Mouse (Mus musculus) midbrain, embryonic 10.5 days (tissue): ENCODE measurements around the gene Svs5. TPM values are rescaled to one million over a fixed set of nuclear protein-coding genes. Genes with fewer than 3 reads are reported as not detected.
A peak's percentile ranks its signal among the peaks of the same experiment; 100 is the strongest.
"Not testable (repeated sequence)": the region's sequence is repeated elsewhere in the genome, so short reads cannot be mapped to it uniquely, and the experiment has no call there.

Source experiments
- DNase-seq: peaks from one replicate; pipeline ENCODE4 v3.0.0-alpha.2; 2017; ENCODE audit warnings: low spot score
- H3K27ac ChIP-seq: fragments of 300-500 bp; sonication (generic); replicated peaks from 2 replicates; pipeline ENCODE4 v1.5.1; 2016; ENCODE audit warnings: mild to moderate bottlenecking
- H3K27me3 ChIP-seq: fragments of 300-500 bp; sonication (generic); 2 replicates; pipeline ENCODE4 v1.6.1; 2016; ENCODE audit warnings: low read depth, mild to moderate bottlenecking; ENCODE audit not compliant: poor library complexity, severe bottlenecking
- H3K36me3 ChIP-seq: fragments of 300-500 bp; sonication (generic); 2 replicates; pipeline ENCODE4 v1.6.1; 2016; ENCODE audit warnings: mild to moderate bottlenecking, moderate library complexity
- H3K4me1 ChIP-seq: fragments of 300-500 bp; sonication (generic); 2 replicates; pipeline ENCODE4 v1.6.1; 2016
- H3K4me3 ChIP-seq: fragments of 300-500 bp; sonication (generic); 2 replicates; pipeline ENCODE4 v1.5.1; 2016; ENCODE audit warnings: mild to moderate bottlenecking, moderate library complexity
- H3K9me3 ChIP-seq: fragments of 300-500 bp; sonication (generic); replicated peaks from 2 replicates; pipeline ENCODE4 v1.6.1; 2016; ENCODE audit warnings: mild to moderate bottlenecking
- WGBS: fragments of 180-500 bp; shearing (Covaris S2); methylation state at CpG from one replicate; pipeline ENCODE4 v1.1.7; 2016; 5-methylcytosine and 5-hydroxymethylcytosine counted together
- polyA plus RNA-seq: library from polyadenylated mRNA; unstranded; fragments of >200 nt; fragmentation: Nextera tagmentation; extraction: Ambion mirVana; gene quantifications from 2 replicates; pipeline ENCODE4 v1.2.1, GENCODE M21; 2016

Svs5 gene
- polyA plus RNA-seq: not detected in 2 replicates

DNA sequence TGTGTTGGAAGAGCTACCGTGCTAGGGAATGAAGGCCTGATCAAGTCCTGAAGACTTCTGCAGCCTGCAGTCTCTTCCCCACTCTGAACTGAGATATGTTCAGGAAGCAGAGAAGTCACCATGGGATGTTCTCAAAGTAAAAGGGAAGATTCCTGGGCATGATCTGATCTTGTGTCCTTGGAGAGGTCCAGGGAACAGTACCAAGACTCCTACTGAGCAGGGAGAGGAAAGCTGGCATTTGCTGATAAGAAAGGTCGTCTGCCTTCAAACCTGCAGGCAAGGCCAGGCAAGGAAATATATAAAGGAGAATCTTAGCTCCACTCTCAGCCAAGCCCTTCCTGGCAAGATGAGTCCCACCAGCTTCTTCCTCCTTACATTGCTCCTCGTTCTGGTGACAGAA is at the start of gene Svs5:
Gene Svs5 (plus strand): TSS at position 301 of the 400 bp plus-strand sequence.
- not testable (repeated sequence) for DNase-seq
- 86% methylated on average over 3 of the region's 3 CpGs for WGBS

DNA sequence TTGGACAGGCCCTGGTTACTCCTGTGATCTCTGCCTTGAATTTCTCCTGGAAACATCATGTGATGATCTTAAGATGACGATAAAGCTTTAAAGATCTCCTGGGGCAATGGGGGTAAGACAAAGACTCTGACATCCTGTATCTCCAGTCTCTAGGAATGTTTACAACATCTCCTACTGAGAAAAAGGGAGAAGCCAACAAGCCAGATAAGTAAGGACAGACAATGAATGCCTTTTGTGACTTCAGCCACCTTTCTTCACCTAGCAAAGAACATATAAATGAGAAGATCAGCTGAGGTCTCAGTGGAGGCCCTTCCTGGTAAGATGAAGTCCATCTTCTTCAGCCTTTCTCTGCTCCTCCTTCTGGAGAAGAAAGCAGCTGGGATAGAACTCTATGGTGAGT is 43.6 kb upstream of the Svs5 start, which contains the start of gene Svs3a:
Gene Svs3a (plus strand): TSS at position 301 of the 400 bp plus-strand sequence.
- not testable (repeated sequence) for H3K36me3 ChIP-seq, DNase-seq, H3K27ac ChIP-seq, H3K9me3 ChIP-seq, H3K4me1 ChIP-seq, H3K27me3 ChIP-seq, H3K4me3 ChIP-seq
- WGBS: 78% methylated on average over 1 of the region's 1 CpGs

More for the DNA sequence above, at the start of gene Svs5:
- not testable (repeated sequence) for H3K27me3 ChIP-seq, H3K36me3 ChIP-seq, H3K4me1 ChIP-seq, H3K9me3 ChIP-seq, H3K27ac ChIP-seq, H3K4me3 ChIP-seq

DNA sequence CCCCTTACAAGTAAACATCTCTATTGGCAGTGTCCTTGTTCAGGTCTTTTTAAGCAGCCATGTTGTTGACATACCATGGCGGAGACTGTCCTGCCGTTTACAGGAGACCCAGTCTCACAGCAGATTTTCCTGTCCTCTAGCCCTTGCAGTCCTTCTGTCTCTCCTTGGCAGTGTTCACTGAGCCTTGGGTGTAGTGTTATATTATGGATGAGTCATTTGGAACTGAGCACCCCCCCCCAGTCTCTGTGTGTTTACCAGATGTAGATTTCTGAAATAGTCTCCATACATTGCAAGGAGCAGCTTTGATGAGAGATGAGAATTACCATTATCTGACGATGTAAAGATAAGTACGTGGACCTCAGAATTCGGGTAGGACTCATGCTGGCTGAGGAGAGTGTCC is 19.9 kb upstream of the Svs5 start:
- Histone ChIP-seq H3K9me3 (no peaks in the 10 kb centered on the region), H3K27me3 (no peaks in the 10 kb centered on the region), H3K27ac (no peak overlapping the region), H3K4me1 (no peaks in the 10 kb centered on the region), H3K4me3 (no peak overlapping the region), H3K36me3 (no peaks in the 10 kb centered on the region)
- DNase-seq: no peak
- 89% methylated on average over 5 of the region's 5 CpGs for WGBS

DNA sequence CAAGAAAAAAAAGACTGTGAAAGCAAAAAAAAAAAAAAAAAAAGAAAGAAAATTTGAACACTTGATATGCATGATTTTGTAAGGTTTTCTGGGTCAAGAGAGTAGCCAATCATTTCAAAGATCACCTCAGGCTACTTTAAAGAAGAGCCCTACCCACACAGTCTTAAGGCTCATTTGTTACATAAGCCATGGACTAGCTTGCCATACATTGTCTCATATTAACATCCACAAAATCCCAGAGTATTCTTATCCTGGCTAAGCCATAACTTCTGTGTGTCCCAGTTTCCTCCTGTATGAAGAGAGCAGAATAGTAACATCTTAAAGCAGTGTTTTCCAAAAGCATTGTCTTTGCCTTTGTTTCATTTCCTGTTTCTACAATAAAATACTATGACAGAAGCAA is 17.1 kb upstream of the Svs5 start:
- H3K36me3 ChIP-seq, H3K9me3 ChIP-seq, DNase-seq, H3K4me1 ChIP-seq, H3K27me3 ChIP-seq, H3K4me3 ChIP-seq, H3K27ac ChIP-seq: not testable (repeated sequence)

DNA sequence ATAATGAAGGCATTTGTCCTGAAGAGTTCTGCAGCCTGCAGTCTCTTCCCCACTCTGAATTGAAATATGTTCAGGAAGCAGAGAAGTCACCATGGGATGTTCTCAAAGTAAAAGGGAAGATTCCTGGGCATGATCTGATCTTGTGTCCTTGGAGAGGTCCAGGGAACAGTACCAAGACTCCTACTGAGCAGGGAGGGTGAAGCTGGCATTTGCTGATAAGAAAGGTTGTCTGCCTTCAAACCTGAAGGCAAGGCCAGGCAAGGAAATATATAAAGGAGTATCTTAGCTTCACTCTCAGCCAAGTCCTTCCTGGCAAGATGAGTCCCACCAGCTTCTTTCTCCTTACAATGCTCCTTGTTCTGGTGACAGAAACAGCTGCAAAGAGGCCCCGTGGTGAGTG is 16.1 kb upstream of the Svs5 start, which contains the start of gene Svs6:
Gene Svs6 (plus strand): TSS at position 301 of the 400 bp plus-strand sequence.
- not testable (repeated sequence) for DNase-seq, H3K4me1 ChIP-seq, H3K9me3 ChIP-seq, H3K27me3 ChIP-seq, H3K4me3 ChIP-seq, H3K27ac ChIP-seq, H3K36me3 ChIP-seq
- 76% methylated on average over 1 of the region's 1 CpGs for WGBS

DNA sequence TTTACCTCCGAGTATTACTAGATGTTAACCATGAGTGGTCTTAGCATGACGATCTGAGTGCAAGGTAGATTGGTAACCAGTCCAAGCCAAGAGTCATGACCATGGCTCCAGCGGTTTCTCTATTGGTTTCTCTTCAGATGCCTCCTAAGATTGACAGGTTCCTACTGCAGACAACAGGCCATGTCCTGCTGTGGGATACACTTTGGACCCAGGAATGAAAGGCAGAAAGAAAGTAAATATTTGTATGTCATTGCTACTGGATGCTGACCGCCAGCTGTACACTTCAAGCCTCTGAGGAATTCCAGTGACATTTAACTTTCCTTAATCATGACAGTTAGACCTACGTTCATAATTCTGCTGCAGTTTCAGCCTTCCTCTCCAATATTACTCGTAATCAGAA is 11.6 kb upstream of the Svs5 start:
- WGBS: 90% methylated on average over 6 of the region's 6 CpGs
- no peak for DNase-seq
- no peaks in the 10 kb centered on the region for H3K36me3 ChIP-seq

DNA sequence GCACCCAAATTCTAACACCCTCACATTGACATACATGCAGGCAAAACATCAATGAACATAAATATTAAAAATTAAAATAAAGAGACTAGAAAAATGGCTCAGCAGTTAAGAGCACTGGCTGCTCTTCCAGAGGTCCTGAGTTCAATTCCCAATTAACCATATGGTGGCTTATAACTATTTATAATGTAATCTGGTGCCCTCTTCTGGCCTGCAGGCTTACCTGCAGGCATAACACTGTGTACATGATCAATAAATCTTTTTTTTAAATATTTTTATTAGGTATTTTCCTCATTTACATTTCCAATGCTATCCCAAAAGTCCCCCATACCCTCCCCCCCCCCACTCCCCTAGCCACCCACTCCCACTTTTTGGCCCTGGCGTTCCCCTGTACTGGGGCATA is 11.2 kb downstream of the Svs5 start:
- 74% methylated on average over 1 of the region's 1 CpGs for WGBS
- not testable (repeated sequence) for DNase-seq, H3K9me3 ChIP-seq

More for the DNA sequence above, 11.6 kb upstream of the Svs5 start:
- H3K27ac ChIP-seq: no peak overlapping the region
- no peaks in the 10 kb centered on the region for H3K4me1 ChIP-seq
- H3K9me3 ChIP-seq: no peaks in the 10 kb centered on the region
- no peaks in the 10 kb centered on the region for H3K27me3 ChIP-seq
- H3K4me3 ChIP-seq: no peak overlapping the region

DNA sequence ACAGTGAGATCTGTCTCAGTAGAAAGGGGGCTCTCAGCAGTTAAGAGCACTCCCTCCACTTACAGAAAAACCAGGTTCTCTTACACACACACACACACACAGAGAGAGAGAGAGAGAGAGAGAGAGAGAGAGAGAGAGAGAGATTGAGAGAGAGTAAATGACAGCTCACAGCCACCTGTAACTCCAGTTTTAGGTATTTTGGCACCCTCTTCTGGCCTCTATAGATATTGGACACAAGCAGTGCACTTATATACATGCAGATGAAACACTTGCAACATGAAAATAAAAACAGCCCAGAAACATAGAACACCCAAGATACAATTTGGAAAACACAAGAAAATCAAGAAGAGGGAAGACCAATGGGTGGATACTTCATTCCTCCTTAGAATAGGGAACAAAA is 15.2 kb downstream of the Svs5 start:
- H3K4me1 ChIP-seq, DNase-seq, H3K27me3 ChIP-seq, H3K36me3 ChIP-seq, H3K9me3 ChIP-seq, H3K4me3 ChIP-seq, H3K27ac ChIP-seq: not testable (repeated sequence)

More for the DNA sequence above, 11.2 kb downstream of the Svs5 start:
- H3K4me1 ChIP-seq, H3K27me3 ChIP-seq, H3K27ac ChIP-seq, H3K36me3 ChIP-seq, H3K4me3 ChIP-seq: not testable (repeated sequence)

DNA sequence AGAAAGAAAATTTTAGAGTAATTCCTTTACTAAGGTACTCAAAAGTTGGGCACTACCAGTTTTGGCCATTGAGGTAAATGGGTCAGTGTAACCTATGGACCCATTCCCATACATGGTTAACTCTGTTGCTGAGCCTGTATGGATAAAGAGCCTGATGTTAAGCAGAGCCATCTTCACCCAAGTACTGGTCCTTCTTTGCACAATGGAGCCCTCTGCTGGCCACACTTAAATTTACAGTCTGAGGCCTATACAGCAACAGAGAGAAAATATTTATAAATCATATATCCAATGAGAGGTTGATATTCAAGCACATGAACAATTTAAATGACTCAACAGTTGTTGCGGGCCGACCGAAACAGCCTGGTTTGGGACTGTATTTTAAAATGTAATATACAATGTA is 16.4 kb downstream of the Svs5 start:
- peak; percentile 26 for DNase-seq
- no peak overlapping the region for H3K4me3 ChIP-seq
- H3K36me3 ChIP-seq: no peaks in the 10 kb centered on the region
- no peaks in the 10 kb centered on the region for H3K27me3 ChIP-seq
- no peaks in the 10 kb centered on the region for H3K9me3 ChIP-seq
- no peak overlapping the region for H3K27ac ChIP-seq
- 91% methylated on average over 3 of the region's 3 CpGs for WGBS
- H3K4me1 ChIP-seq: no peaks in the 10 kb centered on the region

DNA sequence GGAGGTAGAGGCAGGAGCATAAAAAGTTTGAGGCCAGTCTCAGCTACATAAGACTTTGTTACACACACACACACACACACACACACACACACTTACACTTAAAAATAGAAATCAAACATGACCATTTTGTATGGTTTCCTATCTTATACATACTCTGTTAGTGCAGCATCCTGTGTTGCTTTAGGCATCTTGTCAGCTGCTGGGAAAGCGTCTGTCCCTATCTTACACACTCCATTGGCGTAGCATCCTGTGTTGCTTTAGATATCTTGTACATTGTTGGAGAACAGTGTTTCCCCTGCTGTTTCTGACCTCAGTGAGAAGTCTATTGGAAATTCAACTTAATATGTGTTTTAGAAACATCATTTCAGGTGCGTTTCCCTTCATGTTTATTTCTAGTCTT is 20.2 kb downstream of the Svs5 start:
- H3K27me3 ChIP-seq: no peaks in the 10 kb centered on the region
- 89% methylated on average over 3 of the region's 3 CpGs for WGBS
- no peak for DNase-seq
- no peaks in the 10 kb centered on the region for H3K9me3 ChIP-seq
- no peak overlapping the region for H3K4me3 ChIP-seq
- H3K36me3 ChIP-seq: no peaks in the 10 kb centered on the region
- H3K27ac ChIP-seq: no peak overlapping the region
- H3K4me1 ChIP-seq: no peaks in the 10 kb centered on the region

DNA sequence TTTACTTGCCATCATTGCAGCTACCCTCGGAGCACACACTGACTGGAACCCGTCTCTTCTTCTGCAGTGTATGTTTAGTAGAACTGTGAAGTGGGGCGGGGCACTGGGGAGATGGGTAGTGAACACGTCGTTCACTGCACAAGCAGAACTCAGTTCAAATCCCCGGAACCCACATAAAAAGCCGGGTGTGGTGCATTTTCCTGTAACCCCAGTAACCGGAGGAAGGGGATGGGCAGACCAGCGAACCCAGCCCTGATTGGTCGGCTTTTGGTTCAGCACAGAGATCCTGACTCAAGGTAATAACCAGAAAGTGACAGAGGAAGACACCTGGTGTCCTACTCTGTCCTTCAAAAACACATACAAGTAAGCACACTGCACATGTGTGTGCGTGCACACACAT is 20.8 kb downstream of the Svs5 start:
- no peaks in the 10 kb centered on the region for H3K9me3 ChIP-seq
- WGBS: 90% methylated on average over 11 of the region's 11 CpGs
- no peak overlapping the region for H3K4me3 ChIP-seq
- H3K27ac ChIP-seq: no peak overlapping the region
- no peaks in the 10 kb centered on the region for H3K27me3 ChIP-seq
- no peak for DNase-seq
- no peaks in the 10 kb centered on the region for H3K36me3 ChIP-seq
- H3K4me1 ChIP-seq: no peaks in the 10 kb centered on the region

DNA sequence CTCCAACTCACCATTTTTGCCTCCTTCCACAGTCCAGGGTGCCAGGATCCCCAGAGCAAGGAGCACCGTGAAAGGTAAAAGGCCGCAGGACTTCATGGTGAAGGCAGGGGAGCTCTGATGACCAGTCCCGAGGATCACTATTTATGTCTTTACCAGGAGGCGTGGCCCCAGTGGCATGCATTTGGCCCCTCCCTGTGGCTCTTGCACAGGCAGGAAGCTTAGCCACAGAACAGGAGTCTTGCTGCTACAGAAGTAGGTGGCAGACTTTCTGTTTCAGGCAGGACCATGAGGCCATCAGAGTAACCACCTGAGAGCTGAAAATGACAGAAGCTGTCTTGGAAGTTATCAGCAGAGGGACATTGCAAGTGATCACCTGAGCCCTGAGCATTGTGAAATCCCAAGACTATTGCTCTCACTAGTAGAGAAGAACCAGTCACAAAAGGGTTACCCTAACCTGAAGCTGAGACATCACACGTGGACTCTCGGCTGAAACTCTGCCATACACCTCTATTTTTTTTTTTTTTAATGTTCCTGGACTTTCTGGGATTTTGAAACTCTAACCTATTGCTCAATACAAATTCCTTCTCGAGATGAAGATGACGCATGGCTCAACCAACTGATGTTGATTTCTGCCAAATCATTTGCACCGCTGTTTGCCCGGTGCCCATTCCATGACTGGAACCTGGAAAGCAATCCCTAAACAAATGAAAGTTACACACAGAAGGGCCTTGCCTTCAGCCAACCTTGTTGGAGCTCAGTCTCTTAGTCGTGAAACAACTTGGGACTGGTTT is 23.8 kb downstream of the Svs5 start:
- no peak overlapping the region for H3K4me3 ChIP-seq
- 0 out of 2 replicates have a peak, but pooled peaks cover 5% of the 10 kb centered on the region for H3K27me3 ChIP-seq
- peaks cover 9% of the 10 kb centered on the region for H3K4me1 ChIP-seq
- no peak overlapping the region for H3K27ac ChIP-seq
- WGBS: 78% methylated on average over 11 of the region's 11 CpGs
- DNase-seq: no peak
- H3K36me3 ChIP-seq: no peaks in the 10 kb centered on the region
- no peaks in the 10 kb centered on the region for H3K9me3 ChIP-seq

DNA sequence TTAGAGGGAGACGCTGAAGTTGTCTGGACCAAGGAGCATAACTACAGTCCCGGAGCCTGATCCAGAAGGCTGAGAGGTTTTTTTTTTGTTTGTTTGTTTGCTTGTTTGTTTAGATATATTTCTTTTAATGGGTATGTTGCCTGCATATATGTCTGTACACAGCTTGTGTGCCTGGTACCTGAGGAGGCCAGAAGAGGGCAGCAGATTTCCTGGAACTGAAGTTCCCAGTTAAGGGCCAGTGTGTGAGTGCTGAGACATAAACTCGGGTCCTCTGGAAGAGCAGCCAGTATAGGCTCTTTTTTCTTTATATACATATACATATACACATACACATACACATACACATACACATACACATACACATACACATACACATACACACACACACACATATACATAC is 25.8 kb downstream of the Svs5 start:
- H3K4me3 ChIP-seq: no peak overlapping the region
- H3K36me3 ChIP-seq: no peaks in the 10 kb centered on the region
- DNase-seq: no peak
- 0 out of 2 replicates have a peak, but pooled peaks cover 5% of the 10 kb centered on the region for H3K27me3 ChIP-seq
- no peak overlapping the region for H3K27ac ChIP-seq
- H3K9me3 ChIP-seq: no peaks in the 10 kb centered on the region
- WGBS: 77% methylated on average over 3 of the region's 3 CpGs
- peaks cover 9% of the 10 kb centered on the region for H3K4me1 ChIP-seq
